Mouse (Mus musculus) cerebellum, adult 18-20 months (tissue): ENCODE measurements around the gene Ciart.
"Not testable (repeated sequence)": the region's sequence is repeated elsewhere in the genome, so short reads cannot be mapped to it uniquely, and the experiment has no call there.

ENCODE experiments used
- DNase-seq, 2 experiments: peaks; one replicate each; pipeline ENCODE4 v3.0.0; 2021

Ciart gene

DNA sequence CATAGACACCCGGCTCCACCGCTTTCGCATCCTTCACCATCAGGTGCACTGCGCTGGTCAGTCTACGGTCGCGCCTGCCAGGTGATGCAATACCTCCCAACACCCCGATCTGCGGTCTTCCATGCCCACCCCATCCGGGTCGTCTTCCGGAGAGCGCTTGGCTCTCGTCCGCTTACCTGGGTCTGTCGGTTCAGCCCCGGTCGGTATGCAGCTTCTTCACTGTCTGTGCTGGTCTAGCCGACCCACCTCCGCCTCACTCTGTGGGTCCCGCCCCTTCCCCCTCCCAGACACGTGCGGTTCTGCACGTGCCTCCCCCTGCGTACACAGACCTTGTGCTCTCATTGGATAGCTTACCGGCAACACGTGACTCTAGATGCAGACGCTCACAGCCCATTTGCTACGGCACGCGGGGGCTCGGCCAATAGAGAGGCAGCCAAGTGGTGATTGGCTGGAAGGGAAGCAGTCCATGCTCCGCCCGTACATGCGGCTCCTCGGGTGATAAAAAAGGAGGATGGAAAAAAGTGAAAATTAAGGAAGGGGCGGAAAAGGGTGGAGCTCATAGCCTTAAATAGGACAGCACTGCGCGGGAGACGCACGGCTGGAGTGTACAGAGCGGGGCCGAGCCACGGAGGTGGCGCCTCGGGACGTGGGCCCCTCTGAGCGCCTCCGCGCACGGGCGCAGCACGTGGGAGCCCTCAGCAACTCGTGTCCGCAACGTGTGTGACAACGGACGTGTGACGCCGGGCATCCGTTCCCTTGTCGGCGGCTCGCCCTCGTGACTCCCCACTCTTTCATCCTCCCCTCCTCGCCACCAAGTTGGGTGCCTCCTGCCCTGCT lies at the start of gene Ciart:
Gene Ciart (minus strand): TSS at position 273 of the 837 bp plus-strand sequence.
- DNase-seq: peak; percentile 91 to 98

- no peak for DNase-seq
Measured at GRCm38 (mm10) chr3:95931471-95931870, 49.4 kb upstream of the Ciart start.

DNA sequence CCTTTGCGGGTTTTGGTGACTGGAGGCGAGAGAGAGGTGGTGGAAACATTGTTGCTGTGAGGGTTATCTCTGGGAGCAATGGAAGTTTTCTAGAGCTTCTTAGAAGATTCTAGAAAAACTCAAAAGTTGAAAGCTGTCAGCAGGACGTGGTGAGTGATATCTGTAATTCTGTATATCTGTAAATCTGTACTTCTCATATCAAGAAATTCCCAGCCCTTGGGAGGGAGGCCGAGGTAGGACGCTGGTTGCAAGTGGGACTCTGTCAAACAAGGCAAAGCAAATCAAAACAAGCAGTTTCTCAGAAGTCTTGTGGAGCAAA lies 48.4 kb upstream of the Ciart start:
- no peak for DNase-seq

- peak; percentile 25 to 63 for DNase-seq
Measured at GRCm38 (mm10) chr3:95929581-95930470, 47.8 kb upstream of the Ciart start.

DNA sequence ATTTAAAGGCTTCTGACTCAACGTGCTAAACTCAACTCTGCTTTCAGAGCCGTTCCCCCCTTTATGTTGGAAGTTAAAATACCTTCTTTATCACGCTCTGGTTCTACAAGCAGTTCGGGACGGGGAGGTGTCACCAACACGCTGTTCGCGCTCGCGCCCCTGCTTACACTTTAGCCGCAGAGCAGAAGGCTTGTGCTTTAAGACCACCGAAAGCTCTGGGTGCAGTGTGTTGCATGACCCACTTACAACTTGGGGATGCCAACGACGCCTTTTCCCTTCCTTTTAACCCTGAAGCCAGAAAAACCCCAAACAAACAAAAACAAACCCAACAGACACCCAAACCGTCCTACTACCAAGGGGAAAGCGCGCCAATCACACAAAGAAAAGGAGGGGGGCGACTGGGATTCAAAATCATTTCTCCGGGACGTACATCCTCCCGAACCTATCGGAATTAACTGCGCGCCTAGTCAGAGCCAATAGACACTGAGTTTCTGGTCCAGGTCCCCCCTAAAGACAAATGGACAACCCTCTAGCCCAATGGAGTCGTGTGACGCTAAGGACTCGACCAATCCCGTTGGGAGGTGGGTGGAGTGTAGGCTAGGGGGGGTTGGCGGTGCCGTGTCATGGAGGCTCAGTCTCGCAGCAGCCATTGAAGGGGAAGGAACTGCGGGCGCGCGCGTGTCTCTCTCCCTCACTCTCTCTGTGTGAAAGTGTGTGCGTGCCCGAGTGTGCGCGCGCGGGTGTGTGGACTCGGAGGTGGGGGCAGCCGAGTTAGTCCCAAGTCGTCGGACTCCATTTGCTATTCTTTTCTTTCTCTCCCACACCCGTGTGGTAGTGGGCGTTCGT lies 46.8 kb upstream of the Ciart start, which contains the start of gene Anp32e:
Gene Anp32e (plus strand): TSS at position 589 of the 846 bp plus-strand sequence.
- peak; percentile 95 to 98 for DNase-seq

DNA sequence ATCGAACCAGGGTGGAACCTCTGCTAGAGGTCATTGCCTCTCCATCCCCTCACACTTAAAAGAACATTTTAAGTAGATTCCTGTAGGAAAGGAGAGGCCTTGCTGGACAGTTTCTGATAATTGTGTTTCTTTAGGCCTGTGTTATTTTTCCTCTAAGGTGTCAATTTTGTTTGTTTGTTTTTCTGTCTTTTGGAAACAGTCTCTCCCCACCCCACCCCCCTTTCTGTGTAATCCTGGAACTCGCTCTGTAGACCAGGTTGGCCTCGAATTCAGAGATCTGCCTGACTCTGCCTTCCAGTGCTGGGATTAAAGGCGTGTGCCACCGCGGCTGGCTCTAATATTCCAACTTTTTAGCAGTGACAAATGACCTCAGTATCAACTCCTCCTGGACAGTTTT lies 46.2 kb upstream of the Ciart start:
- no peak for DNase-seq

DNA sequence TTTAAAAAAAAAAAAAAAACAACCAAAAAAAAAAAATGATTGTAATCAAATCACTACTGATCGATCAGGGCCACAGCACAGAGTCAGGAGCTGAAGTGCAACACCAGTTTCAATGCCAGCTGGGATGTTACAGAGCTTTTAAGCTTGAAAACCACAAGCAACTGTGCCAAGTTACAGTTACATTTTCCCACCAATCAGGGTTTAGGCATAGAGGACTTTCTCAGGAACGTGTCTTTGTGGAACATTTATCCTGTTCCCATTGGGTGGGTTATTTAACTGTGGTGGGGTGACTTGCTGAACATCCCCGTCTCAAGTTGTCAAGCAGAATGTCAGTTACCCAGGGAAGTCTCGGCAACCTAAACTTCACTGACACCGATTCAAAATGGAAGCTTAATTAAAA lies 43.0 kb upstream of the Ciart start:
- DNase-seq: no peak

- no peak for DNase-seq
Measured at GRCm38 (mm10) chr3:95924185-95924584, 42.1 kb upstream of the Ciart start.

- not testable (repeated sequence) for DNase-seq
Measured at GRCm38 (mm10) chr3:95923429-95923828, 41.4 kb upstream of the Ciart start.

- not testable (repeated sequence) for DNase-seq
Measured at GRCm38 (mm10) chr3:95920532-95920931, 38.5 kb upstream of the Ciart start.

- no peak for DNase-seq
Measured at GRCm38 (mm10) chr3:95916760-95917159, 34.7 kb upstream of the Ciart start.

DNA sequence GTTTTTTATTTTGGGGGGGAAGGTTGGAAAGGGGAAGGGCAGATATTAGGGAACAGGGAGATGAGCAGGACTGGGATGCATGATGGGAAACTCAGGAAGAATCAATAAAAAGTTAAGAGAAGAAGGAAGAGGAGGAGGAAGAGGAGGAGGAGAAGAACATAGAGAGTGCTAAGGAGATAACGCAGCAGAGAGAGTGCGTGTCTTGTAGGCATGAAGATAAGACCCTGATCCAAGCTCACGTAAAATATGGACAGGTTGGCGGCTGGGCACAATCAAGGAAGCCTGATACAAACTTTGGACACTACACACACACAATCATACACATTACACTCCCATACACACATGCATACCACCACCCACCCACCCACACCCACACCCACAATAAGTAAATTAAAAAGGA lies 32.7 kb upstream of the Ciart start:
- no peak for DNase-seq

GRCm38 (mm10) chr3:95907613-95908012 lies 25.6 kb upstream of the Ciart start:
- no peak for DNase-seq

DNA sequence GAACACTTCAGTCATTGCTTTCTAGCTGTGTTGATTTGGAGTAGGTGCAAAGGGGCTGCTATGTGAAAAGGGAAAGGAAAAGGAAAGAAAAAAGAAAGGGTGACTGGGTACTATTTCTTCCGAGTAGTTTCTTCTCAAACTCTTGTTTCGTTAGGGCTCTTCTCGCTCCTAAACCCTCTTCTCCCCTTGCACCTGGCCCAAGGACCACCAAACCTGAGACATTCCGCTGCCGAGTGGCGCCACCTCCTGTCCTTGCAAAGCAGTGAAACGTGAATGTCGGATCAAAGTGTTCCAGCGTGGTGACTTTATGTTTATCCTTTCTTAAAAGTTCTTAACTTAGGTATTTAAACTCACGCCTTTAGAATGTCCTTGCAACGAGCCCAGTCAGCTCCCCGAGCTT lies 24.8 kb upstream of the Ciart start:
- DNase-seq: peak; percentile 46 to 51

- DNase-seq: peak; percentile 49 to 54
Measured at GRCm38 (mm10) chr3:95905940-95906492, 24.0 kb upstream of the Ciart start.

GRCm38 (mm10) chr3:95905146-95905939 lies 23.3 kb upstream of the Ciart start:
- DNase-seq: peak; percentile 38 to 43

DNA sequence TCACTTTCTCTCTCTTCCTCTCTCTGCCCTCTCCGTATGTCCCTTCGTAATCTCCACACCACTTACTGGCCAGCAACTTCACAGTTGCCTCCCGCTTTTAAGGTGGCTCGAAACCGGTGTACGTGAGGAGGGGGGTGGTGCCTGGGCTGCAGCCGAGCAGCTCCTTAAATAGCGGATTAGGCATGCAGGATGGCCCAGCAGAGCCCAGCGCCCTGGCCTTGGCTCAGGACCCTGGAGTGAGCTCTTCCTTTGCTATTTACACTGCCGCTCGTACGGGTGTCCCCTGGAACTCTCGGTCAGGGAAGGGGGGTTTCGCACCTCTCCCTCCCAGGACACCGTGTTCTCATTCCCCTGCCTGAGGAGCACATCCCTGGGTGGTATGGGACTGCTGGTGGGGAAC lies 22.5 kb upstream of the Ciart start, which contains the start of gene Car14:
Gene Car14 (minus strand): TSS at position 124 of the 400 bp plus-strand sequence.
- DNase-seq: peak in 1 of 2 experiments; percentile 6

GRCm38 (mm10) chr3:95903753-95904502 lies 21.9 kb upstream of the Ciart start:
- no peak for DNase-seq

GRCm38 (mm10) chr3:95902643-95903042 lies 20.6 kb upstream of the Ciart start:
- DNase-seq: no peak

DNA sequence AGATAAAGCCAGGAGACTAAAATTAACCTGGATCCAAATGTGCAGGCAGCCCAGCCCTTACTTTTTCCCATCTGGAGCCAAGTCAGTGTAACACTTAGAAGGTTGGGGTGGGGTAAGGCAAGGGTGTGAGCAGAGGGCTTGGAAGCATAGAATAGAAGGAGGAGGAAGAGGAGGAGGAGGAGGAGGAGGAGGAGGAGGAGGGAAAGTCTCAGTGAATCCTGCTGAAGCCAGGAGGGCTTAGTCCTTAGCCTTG lies 20.2 kb upstream of the Ciart start:
- DNase-seq: no peak
